Mouse (Mus musculus) forebrain, embryonic 16.5 days (tissue): ENCODE results near the gene Slc30a9. TPM values are rescaled to one million over a fixed set of nuclear protein-coding genes. Genes with fewer than 3 reads are reported as not detected.

Experiments
- ATAC-seq: fragments of 200-750 bp; cut with Nextera tagmentation; 2 replicates; pipeline ENCODE4 v1.8.0; 2017; ENCODE audit warnings: mild to moderate bottlenecking, moderate library complexity
- H3K27ac ChIP-seq: fragments of 300-500 bp; sonication (generic); 2 replicates; pipeline ENCODE4 v1.5.1; 2014; ENCODE audit warnings: low read length, control low read depth
- H3K27me3 ChIP-seq: fragments of 300-500 bp; sonication (generic); replicated peaks from 2 replicates; pipeline ENCODE4 v1.6.1; 2014; ENCODE audit warnings: low read length; ENCODE audit not compliant: control insufficient read depth, insufficient read depth
- H3K36me3 ChIP-seq: fragments of 300-500 bp; sonication (generic); 2 replicates; pipeline ENCODE4 v1.6.1; 2014; ENCODE audit not compliant: control insufficient read depth, insufficient read depth
- H3K4me1 ChIP-seq: fragments of 300-500 bp; sonication (generic); replicated peaks from 2 replicates; pipeline ENCODE4 v1.6.1; 2014; ENCODE audit warnings: low read length; ENCODE audit not compliant: control insufficient read depth, insufficient read depth
- H3K4me2 ChIP-seq: fragments of 300-500 bp; sonication (generic); 2 replicates; pipeline ENCODE4 v1.6.1; 2014; ENCODE audit warnings: mild to moderate bottlenecking, low read length, control low read depth
- H3K4me3 ChIP-seq: fragments of 300-500 bp; sonication (generic); replicated peaks from 2 replicates; pipeline ENCODE4 v1.5.1; 2014; ENCODE audit warnings: mild to moderate bottlenecking, low read length, control low read depth
- H3K9ac ChIP-seq: fragments of 300-500 bp; sonication (generic); replicated peaks from 2 replicates; pipeline ENCODE4 v1.6.1; 2014; ENCODE audit warnings: low read depth, low read length, control low read depth
- H3K9me3 ChIP-seq: fragments of 300-500 bp; sonication (generic); 2 replicates; pipeline ENCODE4 v1.6.1; 2016; ENCODE audit warnings: low read length; ENCODE audit not compliant: control insufficient read depth
- WGBS: fragments of 180-500 bp; shearing (Covaris S2); extraction: QIAGEN DNeasy Blood & Tissue Kit; methylation state at CpG from one replicate; pipeline ENCODE4 v1.1.7; 2014; 5-methylcytosine and 5-hydroxymethylcytosine counted together
- polyA plus RNA-seq: library from polyadenylated mRNA; unstranded; fragments of >200 nt; fragmentation: Nextera tagmentation; extraction: Ambion mirVana; gene quantifications from 2 replicates; pipeline ENCODE4 v1.2.1, GENCODE M21; 2015

Slc30a9 gene
- polyA plus RNA-seq, 1 experiment from 2014 or later, result 147 TPM

DNA sequence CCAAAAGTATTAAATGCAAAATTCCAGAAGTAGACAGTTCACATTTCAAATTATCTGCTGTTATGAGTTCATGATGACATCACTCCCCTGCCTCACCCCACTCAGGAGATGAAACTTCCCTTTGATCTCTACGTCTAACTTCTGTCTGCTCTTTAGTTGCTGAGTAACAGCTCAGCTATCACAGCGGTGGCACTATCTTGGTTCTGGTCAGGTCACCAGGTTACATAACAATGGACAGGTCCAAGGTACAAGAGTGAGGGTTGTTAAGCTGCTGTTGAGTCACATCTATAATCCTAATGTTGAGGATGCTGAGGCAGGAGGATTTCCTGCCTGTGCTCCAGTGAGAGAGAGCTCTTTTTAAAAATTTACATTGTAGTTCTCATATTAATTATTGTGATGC, 56.2 kb downstream of the Slc30a9 start:
- H3K27me3 ChIP-seq, result no peaks in the 10 kb centered on the region
- no peak overlapping the region for H3K4me2 ChIP-seq
- no peak overlapping the region for H3K9ac ChIP-seq
- H3K4me3 ChIP-seq, result no peak overlapping the region
- H3K36me3 ChIP-seq, result no peaks in the 10 kb centered on the region
- H3K9me3 ChIP-seq, result no peaks in the 10 kb centered on the region
- no peak overlapping the region for H3K27ac ChIP-seq
- no peak for ATAC-seq
- no peaks in the 10 kb centered on the region for H3K4me1 ChIP-seq
- 91% methylated on average over 2 of the region's 2 CpGs for WGBS

DNA sequence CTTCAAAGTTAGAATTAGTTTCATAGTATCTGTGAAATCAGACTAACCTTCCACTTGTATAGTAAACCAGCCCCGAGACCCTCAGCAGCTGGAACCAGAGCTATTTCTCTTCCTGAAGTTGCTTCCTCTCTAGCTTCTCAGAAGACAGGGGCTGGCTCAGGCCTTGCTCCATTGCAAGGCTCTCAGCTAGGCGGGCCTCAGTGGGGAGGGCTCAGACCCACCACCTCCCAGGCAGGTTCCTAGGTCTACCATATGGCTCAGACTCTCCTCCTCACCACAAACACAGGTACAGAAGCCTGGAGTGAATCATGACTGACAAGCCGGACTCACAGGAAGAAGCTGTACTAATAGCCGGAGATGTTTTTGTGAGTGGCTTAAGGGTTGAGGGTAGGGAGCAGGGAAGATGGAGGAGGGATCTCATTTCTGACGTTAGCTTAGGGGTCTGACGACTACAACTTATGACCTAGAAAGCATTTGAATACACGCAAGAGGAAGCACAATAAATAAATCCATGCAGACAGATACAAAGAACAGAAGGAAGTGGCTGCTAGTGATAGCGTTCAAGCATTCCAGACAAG, 70.4 kb downstream of the Slc30a9 start:
- Histone ChIP-seq H3K4me3 (no peak overlapping the region), H3K27ac (no peak overlapping the region), H3K4me2 (no peak overlapping the region), H3K9me3 (no peaks in the 10 kb centered on the region), H3K4me1 (no peaks in the 10 kb centered on the region), H3K27me3 (no peaks in the 10 kb centered on the region), H3K36me3 (no peaks in the 10 kb centered on the region), H3K9ac (no peak overlapping the region)
- WGBS, result 86% methylated on average over 8 of the region's 8 CpGs
- no peak for ATAC-seq

DNA sequence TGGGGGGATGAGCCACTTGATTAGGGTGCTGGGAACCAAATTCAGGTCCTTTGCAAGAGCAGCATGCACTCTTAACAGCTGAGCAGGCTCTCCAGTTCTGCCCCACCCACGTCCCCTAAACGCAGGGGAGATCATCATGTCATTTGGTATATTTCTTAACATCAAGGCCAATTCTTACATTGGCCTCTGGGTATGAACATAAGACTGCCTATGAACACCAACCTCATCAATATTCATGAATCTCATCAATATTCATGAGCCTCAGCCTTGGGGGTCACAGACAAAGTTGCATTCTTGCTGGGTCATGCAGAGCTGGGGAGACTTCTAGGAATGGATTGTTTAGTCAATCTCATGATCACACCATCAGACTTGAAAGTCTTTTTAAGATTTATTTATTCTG, 74.9 kb downstream of the Slc30a9 start:
- WGBS, result 60% methylated on average over 2 of the region's 2 CpGs
- H3K36me3 ChIP-seq, result no peaks in the 10 kb centered on the region

DNA sequence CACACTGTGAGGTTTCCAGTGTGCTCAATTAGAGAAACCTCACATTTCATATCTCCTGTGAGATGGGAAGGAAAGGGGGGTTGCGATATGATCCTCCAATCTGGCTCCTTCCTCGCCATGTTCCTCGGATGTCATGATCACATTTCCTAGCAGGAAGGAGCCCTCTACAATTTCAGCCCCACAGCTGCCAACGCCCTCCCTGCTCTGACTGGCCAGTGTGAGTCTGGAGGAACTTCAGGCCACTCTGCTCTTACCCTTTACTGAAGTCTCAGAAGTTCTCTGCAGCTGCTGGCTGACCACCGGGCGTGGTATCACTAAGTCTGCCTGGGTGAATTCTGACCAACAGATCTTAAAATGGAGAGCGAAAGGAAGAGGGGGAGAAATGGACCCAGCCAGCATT, 75.8 kb downstream of the Slc30a9 start:
- WGBS, result 94% methylated on average over 7 of the region's 7 CpGs
- Histone ChIP-seq H3K4me3 (no peak overlapping the region), H3K4me1 (no peaks in the 10 kb centered on the region), H3K27me3 (no peaks in the 10 kb centered on the region), H3K27ac (no peak overlapping the region), H3K9me3 (no peaks in the 10 kb centered on the region), H3K36me3 (no peaks in the 10 kb centered on the region), H3K4me2 (no peak overlapping the region), H3K9ac (no peak overlapping the region)
- ATAC-seq, result no peak

More for the DNA sequence above, 74.9 kb downstream of the Slc30a9 start:
- H3K4me2 ChIP-seq, result no peak overlapping the region
- no peak overlapping the region for H3K27ac ChIP-seq
- no peaks in the 10 kb centered on the region for H3K4me1 ChIP-seq
- no peaks in the 10 kb centered on the region for H3K9me3 ChIP-seq
- H3K9ac ChIP-seq, result no peak overlapping the region
- no peak for ATAC-seq
- no peaks in the 10 kb centered on the region for H3K27me3 ChIP-seq
- no peak overlapping the region for H3K4me3 ChIP-seq

DNA sequence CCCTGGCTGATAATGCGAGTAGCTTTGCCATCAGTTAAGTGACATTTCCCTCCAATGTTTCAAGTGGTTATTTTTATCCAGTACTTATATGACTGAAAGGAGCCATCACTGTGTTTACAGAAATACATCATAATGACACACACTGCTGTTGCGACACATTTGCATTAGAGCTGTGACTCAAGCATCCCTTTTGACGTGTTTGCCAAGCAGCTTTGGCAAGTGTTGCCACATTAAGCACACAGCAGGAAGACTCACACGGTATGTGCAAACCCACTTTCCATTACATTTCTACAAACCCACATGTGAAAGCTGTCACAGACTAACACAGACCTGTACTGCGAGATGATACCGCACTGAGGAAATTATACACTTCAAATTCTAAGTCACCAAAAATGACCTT, 87.2 kb downstream of the Slc30a9 start:
- Histone ChIP-seq H3K4me2 (no peak overlapping the region), H3K27me3 (no peaks in the 10 kb centered on the region), H3K27ac (no peak overlapping the region), H3K36me3 (no peaks in the 10 kb centered on the region), H3K4me3 (no peak overlapping the region), H3K9ac (no peak overlapping the region), H3K9me3 (no peaks in the 10 kb centered on the region), H3K4me1 (peaks cover 3% of the 10 kb centered on the region; the same call in 1 of the 2 replicates)
- WGBS, result 63% methylated on average over 6 of the region's 6 CpGs
- peak; percentile 62 for ATAC-seq

DNA sequence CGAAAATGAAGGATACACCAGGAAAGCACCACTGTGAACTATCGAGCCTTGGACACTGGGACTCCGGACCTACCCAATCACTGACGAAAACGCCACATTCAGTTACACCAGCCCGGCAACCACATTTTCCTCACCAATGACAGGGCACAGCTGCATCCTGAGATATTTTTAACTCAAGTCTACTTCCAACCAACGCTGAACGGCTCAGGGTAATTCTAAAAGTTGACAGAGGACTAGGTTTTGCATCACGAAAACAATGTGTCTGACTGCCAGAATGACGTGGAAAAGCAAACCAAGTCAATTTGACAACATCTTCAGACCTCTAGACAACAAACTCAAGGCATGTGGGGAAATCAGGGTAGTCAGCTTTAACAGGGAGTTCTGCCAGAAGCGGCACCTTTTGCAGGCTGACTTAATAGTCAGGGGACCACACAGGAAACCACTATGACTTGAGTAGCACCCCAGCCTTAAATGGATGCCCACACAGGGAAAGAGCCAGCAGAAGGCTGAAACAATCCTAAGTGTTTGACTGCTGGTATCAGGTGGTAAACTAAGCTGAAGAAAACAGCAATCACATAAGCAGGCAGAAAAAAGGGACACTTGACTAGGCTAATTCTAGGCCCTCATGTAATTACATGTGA, 88.6 kb downstream of the Slc30a9 start:
- H3K9me3 ChIP-seq, result no peaks in the 10 kb centered on the region
- no peaks in the 10 kb centered on the region for H3K36me3 ChIP-seq
- H3K9ac ChIP-seq, result no peak overlapping the region
- no peak overlapping the region for H3K4me3 ChIP-seq
- H3K4me1 ChIP-seq, result peaks cover 8% of the 10 kb centered on the region
- H3K27me3 ChIP-seq, result no peaks in the 10 kb centered on the region
- H3K27ac ChIP-seq, result no peak overlapping the region
- no peak for ATAC-seq
- no peak overlapping the region for H3K4me2 ChIP-seq
- WGBS, result 89% methylated on average over 11 of the region's 11 CpGs

DNA sequence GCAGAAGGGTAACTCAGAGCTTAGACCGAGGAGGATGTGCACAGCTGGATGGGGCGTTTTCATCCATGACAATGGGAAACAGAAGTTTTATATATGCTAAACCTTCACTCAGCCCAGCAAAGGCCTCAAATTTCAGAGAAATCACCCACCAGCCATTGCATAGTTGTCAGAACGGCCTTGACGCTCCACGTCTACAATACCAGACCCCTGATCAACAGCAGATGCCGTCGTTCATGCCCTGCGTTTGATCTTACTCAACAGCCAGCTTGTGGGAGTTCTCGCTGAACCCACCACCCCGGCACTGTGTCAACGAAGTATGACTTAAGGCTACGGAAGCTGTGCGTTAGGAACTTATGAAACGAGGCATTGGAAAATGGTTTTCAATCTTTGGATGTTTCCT, 90.4 kb downstream of the Slc30a9 start:
- Histone ChIP-seq H3K4me3 (no peak overlapping the region), H3K36me3 (no peaks in the 10 kb centered on the region), H3K27ac (no peak overlapping the region), H3K9me3 (no peaks in the 10 kb centered on the region), H3K4me1 (peaks cover 14% of the 10 kb centered on the region), H3K9ac (no peak overlapping the region), H3K27me3 (0 out of 2 replicates have a peak, but pooled peaks cover 3% of the 10 kb centered on the region), H3K4me2 (no peak overlapping the region)
- no peak for ATAC-seq
- WGBS, result 90% methylated on average over 14 of the region's 14 CpGs

DNA sequence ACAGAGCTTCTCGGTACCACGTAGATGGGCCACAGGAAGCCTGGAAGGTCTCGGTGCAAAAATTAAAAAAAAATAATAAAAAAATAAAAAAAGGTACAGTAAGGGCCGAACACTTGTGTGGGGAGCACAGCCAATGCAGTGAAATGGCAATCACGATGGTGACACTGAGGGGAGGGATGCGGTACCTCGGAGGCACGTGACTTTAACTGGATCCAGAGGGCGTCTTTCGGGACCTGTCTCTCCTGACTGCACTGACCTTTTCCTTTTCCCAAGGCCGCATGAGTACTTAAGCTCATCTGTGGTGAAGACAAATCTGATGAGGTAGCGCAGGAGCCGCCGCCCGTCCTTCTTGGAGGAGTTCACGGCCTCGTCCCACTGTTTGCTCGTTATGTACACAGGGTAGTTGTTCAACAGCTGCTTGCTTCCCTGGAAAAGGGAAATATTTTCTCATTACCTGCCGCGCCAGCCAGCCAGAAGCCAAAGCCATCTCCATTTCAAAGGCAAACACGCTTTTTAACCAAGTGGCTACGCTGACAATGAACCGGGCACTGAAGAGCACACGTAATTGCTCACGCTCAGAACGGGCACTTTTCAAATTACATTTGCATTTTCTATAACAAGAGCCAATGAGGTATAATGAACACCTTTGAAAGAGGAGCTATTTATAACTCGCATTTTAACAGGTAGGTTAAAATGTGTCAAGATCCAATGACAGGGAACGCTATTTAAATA, 93.3 kb downstream of the Slc30a9 start:
- no peak overlapping the region for H3K4me3 ChIP-seq
- H3K4me1 ChIP-seq, result peaks cover 10% of the 10 kb centered on the region
- peak; percentile 51; the same call in 1 of the 2 replicates for ATAC-seq
- no peak overlapping the region for H3K9ac ChIP-seq
- H3K4me2 ChIP-seq, result peak overlapping the region; percentile 42
- H3K27ac ChIP-seq, result no peak overlapping the region
- 0 out of 2 replicates have a peak, but pooled peaks cover 3% of the 10 kb centered on the region for H3K27me3 ChIP-seq
- H3K36me3 ChIP-seq, result no peaks in the 10 kb centered on the region
- WGBS, result 38% methylated on average over 28 of the region's 28 CpGs
- no peaks in the 10 kb centered on the region for H3K9me3 ChIP-seq

DNA sequence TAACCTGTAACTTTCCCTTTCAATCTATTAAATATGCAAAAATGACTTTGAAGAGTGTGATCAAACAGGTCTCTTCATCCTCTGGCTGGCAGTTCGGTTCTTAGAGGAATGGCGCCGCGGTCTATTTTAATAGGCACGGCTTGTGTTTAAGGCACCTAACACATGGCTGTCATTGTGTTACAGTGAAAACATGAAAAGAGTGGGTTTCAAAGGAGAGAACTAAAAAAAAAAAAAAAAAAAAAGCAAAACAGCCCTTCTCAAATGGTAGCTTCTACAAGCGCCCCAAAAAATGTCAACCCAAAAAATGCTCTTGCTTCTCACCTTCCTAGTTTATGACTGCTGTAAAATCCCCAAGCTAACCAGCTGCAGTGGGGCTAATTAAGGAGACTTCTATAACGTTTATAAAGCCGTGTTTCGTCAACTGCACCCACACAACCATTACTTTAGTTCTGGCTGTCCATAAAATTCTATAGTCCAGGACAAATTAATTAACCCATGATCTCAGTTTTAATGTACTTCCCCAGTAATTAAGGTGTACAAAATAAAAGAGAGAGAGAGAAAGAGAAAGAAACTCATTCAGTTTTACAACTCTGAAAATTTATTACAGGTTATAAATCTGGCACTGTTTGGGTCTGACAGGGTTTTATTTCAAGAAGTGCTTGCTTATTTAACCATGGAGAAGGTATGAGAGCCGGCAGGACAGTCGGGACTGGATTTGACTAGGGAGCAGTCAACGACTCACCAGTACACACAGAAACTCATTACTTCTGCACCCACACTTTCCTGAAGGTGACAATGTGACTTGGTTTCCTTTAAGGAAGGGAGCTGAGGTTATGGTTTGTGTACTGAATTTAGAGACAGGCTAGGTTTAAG, 94.1 kb downstream of the Slc30a9 start:
- Histone ChIP-seq H3K27me3 (0 out of 2 replicates have a peak, but pooled peaks cover 3% of the 10 kb centered on the region), H3K9me3 (no peaks in the 10 kb centered on the region), H3K9ac (no peak overlapping the region), H3K36me3 (no peaks in the 10 kb centered on the region), H3K4me3 (no peak overlapping the region), H3K27ac (no peak overlapping the region), H3K4me2 (peak overlapping the region; percentile 42), H3K4me1 (peaks cover 10% of the 10 kb centered on the region)
- 0 out of 2 replicates have a peak, but pooled peaks have one; percentile 45 for ATAC-seq
- WGBS, result 23% methylated on average over 12 of the region's 12 CpGs
